Mouse (Mus musculus) c-Kit-positive CD71-negative TER-119-negative erythroid progenitor cells, embryonic 14.5 days (primary cell): ENCODE measurements around the gene Olfml2b.

ENCODE experiments used
- DNase-seq: peaks from one replicate; pipeline ENCODE4 v3.0.0-alpha.2; 2013; ENCODE audit warnings: low read depth

The Olfml2b gene

DNA sequence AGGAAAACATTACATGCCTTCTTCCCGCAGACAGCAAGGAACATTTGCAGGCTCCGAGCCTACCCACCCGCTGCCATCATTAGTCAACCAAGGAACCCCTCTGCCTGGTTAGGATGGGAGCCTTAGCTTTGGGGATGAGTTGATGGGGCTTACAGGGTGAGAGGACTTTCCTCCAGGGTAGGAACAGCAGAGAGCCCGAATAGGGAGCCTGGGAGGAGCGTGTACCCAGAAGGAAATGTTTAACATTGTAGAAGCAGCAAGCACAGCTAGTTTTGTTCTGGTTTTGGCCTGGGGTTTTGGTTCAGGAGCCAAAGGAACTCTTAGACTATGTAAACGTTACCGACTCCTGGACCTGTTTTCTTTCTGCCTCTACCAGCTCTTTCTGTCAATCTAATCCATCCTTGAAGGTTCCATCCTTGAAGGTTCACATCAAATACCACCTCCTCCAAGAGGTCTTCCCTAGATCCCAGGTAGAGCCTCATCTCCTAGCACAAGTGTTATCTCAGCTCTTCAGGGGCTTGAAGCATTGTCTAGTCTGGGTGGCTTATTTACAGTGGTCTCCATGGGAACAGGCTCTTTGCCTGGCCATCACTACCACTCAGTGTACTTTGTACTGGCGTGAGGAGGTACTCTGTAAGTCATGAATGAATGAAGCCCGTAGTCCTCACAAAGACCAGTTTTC, 2.4 kb downstream of the Olfml2b start:
- no peak for DNase-seq

DNA sequence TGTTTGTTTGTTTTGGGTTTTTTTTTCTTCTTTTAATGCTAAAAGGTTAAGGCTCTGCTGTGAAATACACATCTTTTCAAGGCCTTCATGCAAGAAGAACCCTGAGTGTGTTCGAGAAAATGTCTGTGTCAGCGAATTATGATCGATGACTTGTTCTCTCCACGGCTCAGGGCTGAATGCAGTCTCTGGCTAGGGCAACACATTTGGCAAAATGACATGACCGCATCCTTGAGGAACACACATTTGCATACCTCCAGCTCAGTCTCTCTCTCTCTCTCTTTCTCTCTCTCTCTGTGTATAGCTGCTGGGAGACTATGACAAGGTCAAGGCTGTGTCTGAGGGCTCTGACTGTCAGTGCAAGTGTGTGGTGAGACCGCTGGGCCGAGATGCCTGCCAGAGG, 3.0 kb downstream of the Olfml2b start:
- no peak for DNase-seq

DNA sequence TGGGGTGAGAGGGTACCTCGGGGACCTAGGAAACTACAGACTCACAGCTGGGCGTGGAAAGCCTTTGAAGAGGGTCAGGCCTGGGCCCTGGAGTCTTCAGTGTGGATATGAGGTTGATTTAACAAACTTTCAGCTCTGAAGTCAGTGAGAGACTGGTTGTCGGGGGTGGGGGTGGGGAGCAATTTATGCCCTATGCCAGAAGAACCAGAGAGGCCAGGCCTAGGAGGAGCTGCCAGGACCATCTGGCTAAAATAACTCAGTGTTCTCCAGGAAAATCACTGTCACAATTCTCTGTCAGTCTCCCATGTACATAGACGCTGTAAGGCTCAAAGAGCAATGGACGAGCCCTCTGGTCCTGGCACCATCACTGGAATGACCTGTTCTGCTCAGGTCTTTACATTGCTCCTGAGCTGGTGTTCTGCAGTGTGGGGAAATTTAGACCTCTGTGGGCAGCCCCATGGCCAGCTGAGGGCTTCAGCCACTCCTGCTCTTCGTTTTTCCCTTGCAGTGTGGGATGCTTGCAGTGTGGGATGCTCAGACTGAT, 3.7 kb downstream of the Olfml2b start:
- DNase-seq: no peak

DNA sequence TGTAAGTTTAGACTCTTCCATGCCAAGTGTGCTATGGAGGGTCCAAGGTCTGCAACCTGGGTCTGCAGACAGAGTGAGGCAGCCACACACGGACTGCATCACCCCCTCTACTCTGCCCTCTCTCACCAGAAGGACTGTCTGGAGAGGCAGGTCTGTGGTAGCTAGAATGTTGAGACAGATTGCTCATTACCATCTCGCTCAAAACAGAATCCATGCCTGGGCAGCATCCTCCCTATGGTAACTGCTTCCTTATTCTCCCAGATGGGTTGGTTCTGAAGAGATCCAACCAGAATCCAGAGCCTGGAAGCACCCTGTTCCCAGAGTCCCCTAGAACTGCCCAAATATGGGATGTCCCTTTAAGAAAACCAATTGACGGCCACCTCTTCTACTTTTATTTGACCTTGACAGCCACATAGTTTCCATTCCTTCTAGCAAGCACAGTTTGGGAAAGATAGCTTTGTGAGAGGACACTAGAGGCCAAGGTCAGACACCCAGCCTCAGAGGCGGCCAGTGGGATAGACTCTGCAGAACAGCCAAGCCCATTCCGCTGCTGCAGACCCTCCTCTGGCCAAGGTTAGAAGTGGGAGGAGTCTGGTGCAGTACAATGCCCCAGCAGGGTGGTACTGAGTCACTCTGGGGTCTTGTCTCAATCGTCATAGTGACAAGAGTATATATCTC, 6.9 kb downstream of the Olfml2b start:
- no peak for DNase-seq

DNA sequence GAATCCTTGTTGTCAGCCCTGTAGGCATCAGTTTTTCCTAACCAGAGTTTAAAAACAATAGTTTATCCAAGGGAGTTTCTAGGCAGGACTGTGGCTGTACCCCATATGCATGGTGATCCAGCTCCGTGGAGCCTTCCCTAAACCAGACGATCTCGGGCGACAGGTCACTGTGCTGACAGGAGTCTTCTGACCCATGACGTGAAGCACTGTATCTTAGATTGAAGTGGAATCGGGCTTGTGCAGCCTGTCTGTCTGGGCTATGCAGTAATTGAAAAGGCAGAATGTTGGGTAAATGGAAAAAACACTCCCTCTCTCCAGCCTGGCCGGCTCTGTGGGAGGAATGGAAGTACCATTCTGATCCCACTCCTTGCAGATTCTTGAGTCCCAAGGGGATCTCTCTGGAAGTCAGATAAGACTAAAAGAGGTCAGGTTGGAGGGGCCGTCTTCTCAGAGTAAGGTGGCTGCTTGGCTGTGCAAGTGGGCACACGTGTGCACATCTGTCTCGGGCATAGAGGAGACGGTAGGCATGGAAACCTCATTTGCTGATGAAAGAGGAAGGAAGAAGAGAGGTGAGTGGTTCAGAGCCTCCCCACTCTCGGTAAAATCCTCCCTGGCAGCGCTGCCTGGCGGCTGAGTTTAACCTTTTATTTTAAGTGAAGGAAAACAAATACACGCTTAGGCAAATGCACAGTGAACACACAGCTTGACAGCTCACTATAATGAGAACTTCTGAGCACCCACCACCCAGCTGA, 7.8 kb downstream of the Olfml2b start:
- no peak for DNase-seq

DNA sequence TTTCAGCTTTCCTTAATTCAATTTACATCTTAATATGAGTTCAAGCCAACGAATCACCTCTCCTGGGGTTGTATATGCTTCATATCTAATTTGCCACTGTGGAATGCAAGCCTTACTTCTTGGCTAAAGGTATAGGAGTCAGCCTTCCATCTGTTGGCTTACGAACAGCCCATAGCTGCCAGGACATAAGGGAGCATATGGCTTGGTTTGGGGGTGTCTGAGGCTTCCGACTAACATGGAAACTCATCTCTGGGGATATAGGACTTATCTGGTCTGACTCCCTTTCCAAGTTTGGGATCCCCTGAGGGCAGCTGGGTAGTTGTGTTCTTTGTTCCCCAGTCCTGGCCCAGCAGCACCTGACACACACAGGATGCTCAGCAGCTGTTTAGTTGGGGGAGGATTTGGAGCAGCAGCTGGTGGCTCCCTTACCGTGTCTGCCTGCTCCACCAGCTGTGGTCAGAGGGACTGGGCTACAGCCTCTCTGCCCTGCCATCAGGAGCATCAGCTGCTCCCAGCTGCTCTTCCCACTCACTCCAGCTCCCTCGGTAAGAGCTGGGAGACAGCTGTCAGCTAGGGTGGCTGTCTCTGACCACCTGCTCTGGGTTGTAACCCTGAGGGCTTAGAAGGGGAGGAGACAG, 11.1 kb downstream of the Olfml2b start:
- DNase-seq: no peak

DNA sequence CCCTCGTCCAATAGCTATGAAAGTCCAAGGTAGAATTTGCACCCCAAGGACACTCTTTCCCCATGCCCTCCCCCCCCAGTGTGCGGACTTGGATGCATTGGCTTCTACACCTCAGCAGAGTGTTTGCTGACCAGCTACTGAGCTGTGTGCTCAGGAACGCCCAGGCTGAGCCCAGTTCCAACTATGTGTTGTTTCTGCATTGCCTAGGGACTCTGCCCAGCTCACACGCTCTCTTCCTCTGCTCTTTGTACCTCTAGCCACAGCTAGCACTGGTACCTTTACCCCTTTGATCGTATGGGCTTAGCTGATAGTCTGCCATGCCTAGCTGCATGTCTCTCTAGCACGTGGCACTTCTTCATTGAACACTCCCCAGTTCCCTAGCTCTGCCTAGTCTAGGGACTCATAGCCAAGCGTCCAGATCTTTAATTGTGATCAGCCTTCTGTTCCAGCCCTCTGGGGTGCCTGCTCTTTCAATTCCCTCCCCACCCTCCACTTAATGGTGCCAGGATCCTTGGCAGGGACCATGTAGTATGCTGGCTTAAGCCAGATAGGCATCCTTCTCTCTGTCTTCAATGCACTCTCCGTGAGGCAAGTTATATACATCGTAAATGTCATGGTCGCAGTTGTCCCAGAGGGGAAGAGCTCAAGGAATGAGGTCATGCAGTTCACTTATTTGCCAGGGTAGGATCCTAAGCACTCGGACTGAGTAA, 12.3 kb downstream of the Olfml2b start:
- no peak for DNase-seq

DNA sequence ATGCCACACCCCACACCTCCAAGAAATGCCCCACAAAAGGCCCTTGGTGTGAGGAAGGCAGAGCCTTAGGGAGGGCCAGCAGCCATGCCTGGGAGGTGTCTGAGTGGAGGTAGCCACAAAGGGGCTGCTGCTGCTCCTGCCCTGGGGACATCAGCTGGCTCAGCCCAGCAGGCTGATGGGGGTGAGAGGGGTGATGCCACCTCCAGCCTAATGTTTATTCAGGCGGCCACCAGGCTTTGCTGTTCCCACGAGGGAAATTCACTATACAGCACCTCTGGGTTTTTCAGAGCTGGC, 12.8 kb downstream of the Olfml2b start:
- DNase-seq: no peak

DNA sequence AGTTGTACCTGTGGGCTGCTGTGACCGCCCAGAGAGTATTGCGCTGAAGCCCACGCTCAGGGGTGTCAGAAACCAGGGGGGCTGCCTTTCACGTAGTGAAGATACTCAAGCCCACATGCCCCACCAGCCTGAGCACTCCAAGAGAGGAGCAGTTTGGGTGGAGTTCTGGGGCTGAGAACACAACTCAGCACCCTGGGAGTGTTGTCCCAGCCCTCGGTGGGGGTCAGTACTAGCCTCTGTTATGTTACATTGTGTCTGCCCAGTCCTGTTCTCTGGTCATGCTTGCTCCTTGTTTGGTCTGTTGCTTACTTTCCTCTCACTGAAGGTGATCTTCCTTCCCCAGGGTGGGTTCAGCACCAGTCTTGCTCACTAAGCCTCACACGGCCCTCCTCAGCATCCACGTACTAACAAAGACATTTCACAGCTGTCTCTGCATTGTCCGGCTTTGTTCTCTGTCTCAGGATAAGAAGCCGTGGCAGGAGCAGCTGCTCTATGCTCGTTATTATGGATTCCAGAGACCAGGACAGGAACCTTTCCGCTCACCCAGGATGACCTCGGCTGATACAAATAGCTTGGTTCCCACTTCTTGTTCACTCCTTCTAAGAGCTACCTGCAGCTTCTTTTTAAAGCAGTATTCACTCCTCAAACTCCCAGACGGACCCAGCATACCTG, 13.4 kb downstream of the Olfml2b start:
- no peak for DNase-seq

DNA sequence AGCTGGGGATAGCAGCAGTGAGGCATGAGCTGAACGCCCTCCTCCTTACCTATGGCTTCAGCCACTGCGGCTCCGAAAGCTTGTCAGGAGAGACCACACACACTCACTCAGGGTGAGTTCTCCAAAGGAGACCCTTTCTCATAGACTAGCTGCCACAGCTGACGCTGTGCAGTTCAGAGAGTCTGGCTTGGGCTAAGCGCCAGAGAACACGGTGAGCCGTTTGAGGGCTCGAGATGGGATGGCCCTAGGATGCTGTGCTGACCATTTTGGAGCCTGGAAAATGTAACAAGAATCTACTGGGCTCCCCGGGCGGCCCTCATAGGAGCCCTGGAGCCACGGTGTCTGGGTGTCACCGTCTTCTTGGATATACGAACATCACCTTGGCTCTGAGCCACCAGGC, 14.9 kb downstream of the Olfml2b start:
- no peak for DNase-seq

DNA sequence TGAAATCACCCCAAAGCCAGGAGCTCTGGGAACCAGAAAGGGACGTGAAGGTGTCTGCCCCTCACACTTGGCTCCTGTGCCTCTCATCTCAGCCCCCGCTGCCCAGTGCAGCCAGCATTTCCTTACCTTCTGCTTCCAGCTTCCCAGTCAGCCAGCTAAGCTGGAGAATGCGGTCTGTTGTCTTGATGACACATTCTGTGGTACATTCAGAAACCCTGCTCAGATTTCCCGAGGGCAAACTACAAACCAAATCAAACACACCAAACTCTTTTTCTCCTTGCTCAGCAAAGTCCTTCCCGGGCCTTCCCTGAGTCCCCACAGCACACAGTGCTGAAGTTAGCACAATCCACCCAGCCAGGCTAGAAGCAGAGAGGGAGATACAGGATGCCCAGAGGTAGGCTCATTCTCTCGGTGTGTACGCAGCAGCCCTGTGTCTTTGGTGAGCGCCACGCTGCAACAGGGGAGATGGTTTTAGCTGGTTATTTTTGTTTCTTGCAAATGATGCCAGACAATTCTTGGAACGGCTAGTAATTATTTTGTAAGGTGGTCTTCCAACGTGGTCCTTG, 20.4 kb downstream of the Olfml2b start:
- DNase-seq: no peak

DNA sequence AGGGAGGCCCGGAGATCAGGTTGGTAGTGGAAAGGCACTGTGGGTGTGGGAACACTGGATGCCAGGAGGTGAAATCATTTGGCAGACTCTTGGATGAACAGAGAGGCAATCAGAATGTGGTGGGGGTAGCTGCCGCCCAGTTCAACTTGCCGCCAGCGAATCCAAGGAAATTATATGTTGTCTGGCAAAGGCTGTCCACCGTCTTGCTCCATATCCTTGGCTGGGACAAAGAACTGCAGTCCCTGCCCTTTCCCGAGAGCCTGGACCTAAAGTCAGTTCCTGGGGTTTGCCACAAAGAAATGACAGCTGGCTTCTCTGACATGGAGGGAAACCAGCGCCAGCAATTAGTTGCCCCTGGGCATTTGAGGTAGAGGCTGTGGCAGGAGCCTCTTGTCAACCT, 20.9 kb downstream of the Olfml2b start:
- DNase-seq: no peak

DNA sequence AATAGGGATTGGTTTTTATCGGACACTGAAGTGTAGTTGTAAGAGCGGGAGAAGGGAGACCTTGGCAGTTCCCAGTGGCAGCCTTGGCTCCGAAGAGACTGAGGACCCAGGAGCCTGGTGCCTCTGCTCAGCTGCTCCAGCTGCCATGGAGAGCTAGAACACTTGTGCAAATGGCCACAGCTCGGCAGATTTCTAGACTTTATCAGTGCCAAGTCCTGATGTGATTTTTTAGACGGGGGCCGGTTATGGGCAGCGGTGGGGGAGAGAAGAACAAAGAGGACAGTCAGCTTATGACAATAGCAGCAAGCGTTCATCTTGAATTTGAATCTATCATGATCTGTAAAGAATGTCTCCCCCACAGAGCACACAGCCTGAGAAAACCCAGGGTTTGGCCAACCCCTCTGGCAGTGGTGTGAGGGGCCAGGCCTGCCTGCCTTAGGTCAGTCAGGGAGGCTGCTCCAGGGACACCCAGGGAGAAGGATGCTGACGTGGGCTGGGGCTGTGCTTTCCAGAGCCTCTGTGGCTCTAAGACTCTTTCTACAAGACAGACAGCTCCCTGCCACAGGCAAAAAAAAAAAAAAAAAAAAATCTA, 29.9 kb downstream of the Olfml2b start:
- no peak for DNase-seq

DNA sequence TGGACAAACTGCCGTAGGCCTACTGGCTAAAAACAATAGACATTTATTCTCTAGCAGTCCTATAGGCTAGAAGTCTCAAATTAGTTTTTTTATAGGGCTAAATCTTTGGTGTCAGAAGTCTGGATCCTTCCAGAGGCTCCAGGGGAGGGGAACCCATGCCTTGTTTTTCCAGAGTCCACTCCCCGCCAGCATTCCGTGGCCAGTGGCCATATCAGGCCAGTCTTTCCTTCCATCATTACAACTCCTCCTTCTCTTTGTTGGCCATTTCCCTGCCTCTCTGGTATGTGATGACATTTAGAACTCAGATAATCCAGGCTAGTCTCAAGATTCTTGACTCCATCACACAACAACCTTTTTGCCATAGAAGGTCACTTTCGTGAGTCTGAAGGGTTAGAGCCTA, 33.3 kb downstream of the Olfml2b start:
- no peak for DNase-seq

DNA sequence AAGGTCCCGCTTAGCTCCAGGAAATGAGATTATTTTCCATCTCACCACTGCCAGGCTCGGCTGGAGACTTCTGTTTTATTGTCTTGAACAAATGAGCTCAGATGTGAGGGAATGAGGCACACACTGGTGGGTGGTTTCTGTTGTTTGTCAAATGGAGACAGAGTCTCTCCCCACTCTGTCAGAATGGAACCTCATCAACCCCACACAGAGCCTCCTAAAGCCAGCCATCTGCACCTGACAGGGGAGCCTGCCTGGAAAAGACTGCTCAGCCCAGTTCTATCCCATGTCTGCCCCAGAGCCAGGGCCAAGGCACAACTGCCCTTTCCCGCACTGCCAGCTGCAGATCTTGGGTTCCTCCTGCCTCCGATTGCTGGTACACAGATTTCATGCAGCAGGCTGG, 34.5 kb downstream of the Olfml2b start:
- DNase-seq: no peak

DNA sequence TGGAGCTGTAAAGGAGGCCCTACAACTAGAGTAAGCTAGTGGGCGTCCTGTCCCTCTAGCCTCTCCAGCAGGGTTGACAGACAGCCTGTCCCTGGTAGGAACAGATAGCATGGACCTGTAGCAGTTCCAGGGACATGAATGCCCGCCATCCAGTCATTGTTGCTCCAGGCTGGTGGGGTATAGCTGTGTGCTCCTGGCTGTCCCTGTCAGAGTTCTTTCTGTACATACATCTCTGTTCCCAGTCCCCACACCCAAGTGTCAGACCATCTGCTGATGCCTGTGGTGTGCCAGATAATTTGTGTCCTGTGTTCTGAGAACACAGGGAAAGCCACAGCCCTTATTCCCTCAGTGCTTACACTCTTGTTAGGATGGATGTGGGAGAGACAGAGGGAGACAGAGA, 35.3 kb downstream of the Olfml2b start:
- DNase-seq: no peak

DNA sequence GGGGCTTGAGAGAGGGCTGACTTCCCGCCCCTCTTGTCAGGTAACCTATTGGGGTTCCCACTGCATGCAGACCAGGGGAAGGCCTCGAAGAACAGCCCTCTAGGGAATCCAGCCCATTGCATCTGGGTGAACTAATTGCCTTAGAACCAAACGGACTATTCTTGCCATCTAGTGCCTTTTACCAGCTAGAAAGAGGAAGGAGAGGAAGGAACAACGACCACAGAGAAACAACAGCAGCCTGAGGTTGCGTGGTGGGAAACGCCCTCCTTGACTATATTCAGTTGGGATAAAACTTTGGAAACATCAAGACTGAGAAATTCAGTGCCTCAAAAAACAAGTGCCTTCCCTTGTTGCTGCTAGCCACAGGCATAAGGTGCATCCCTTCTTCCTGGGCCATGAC, 39.5 kb downstream of the Olfml2b start:
- no peak for DNase-seq

DNA sequence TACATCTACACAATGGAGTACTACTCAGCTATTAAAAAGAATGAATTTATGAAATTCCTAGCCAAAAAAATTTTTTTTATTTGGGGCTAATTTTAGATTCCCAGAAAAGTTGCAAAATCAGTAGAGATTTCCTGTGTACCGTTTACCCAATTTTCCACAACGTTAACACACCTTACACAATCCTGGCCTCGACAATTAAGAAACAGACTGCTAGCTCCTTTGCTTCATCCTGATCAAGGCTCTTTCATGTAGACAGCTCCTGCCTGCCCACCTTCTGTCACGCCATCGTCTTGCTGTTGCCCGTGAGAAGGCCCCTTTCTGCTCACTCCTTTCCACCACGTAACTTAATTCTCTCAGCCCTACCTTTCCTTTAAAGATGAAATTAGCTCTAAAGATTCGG, 45.4 kb downstream of the Olfml2b start:
- DNase-seq: no peak

DNA sequence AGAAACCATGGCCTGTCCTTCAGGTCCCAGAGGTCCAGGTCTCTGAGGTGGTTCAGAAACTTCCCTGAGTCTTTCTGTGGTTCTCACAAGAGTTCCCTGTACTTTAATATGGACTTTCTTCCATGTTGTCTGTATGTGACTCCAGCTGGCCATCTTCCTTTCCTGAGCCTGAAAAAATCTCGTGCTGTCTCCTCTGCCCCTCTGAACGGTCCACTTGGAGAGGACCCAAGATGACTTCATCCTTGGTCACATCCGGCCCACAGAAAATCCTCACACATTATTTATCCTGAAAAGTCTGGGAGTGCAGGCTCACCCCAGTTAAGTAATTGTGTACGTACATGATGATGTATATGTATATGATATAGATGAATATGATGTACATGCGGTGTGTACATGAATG, 47.0 kb downstream of the Olfml2b start:
- DNase-seq: no peak

DNA sequence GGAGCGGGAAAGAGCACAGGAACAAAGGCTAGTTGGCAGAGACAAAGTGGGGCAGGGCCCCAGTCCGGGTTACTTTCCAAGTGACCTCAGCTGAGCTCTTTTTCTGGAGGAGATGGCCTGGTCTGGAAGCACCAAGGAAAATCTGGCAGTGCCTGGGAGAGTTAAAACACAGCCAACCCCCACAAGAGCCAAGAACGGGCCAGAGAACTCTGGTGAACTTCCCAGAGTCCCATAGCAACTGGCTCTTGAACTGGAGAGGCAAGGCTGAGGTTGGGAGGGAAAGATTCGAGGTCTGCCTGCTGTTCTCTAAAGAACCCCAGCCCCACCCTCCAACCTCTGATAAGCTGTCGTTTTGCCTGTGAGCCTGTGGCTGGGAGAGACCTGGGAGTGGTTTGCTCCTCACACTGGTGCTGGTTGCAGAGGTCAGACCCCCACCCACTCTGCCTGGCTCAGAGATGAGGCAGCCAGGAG, 50.5 kb downstream of the Olfml2b start:
- no peak for DNase-seq

DNA sequence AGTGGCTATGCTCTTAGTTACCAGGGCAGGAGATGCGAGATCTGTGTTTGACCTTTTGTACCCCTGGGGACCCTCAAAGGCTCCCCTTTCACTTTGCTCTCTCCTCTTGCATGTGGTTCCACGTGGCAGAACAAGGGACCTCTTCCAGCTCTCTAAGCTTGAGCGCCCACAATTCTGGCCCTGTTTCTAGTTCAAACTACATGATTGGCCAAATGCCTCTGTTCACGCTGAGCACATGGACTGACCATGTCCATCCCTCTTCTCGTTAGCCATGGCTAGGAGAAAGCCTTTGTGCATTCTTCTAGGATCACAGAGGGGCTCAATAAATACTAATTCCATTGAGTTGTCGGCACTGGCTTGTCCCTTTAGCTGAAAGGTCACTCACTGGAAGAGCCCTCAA, 51.0 kb downstream of the Olfml2b start:
- DNase-seq: no peak
